Mouse (Mus musculus): ENCODE results near the gene Iqca. TPM values are rescaled to one million over a fixed set of nuclear protein-coding genes. Genes with fewer than 3 reads are reported as not detected.

Iqca gene
- total RNA-seq, 4 experiments from 2014 or later = not detected

- no peak for DNase-seq
These were observed 21.2 kb downstream of the Iqca start for GRCm38 (mm10) chr1:90131982-90132381.

GRCm38 (mm10) chr1:90124561-90124960, 28.6 kb downstream of the Iqca start:
- no peak for DNase-seq

GRCm38 (mm10) chr1:90120706-90121105, 32.5 kb downstream of the Iqca start:
- no peak for DNase-seq

- DNase-seq = no peak
These were observed 34.0 kb downstream of the Iqca start for GRCm38 (mm10) chr1:90119214-90119613.

GRCm38 (mm10) chr1:90117207-90117606, 36.0 kb downstream of the Iqca start:
- no peak for DNase-seq

- no peak for DNase-seq
These were observed 38.6 kb downstream of the Iqca start for GRCm38 (mm10) chr1:90114586-90114985.

- DNase-seq = no peak
These were observed 39.5 kb downstream of the Iqca start for GRCm38 (mm10) chr1:90113655-90114244.

GRCm38 (mm10) chr1:90112669-90113068, 40.5 kb downstream of the Iqca start:
- DNase-seq = no peak

- DNase-seq = no peak
These were observed 41.9 kb downstream of the Iqca start for GRCm38 (mm10) chr1:90111198-90111839.

GRCm38 (mm10) chr1:90103896-90104487, 49.2 kb downstream of the Iqca start:
- no peak for DNase-seq

GRCm38 (mm10) chr1:90100360-90101232, 52.6 kb downstream of the Iqca start:
- DNase-seq = no peak

- DNase-seq = no peak
These were observed 60.2 kb downstream of the Iqca start for GRCm38 (mm10) chr1:90092816-90093493.

- DNase-seq = no peak
These were observed 64.8 kb downstream of the Iqca start for GRCm38 (mm10) chr1:90088192-90088990.

- no peak for DNase-seq
These were observed 66.7 kb downstream of the Iqca start for GRCm38 (mm10) chr1:90086461-90086860.

- DNase-seq = no peak
These were observed 67.6 kb downstream of the Iqca start for GRCm38 (mm10) chr1:90085526-90086157.

- no peak for DNase-seq
These were observed 76.9 kb downstream of the Iqca start for GRCm38 (mm10) chr1:90076291-90076690.

GRCm38 (mm10) chr1:90074779-90075178, 78.4 kb downstream of the Iqca start:
- no peak for DNase-seq

- no peak for DNase-seq
These were observed 81.2 kb downstream of the Iqca start for GRCm38 (mm10) chr1:90071812-90072580.

GRCm38 (mm10) chr1:90060599-90060998, 92.6 kb downstream of the Iqca start:
- peak; percentile 14 for DNase-seq

- no peak for DNase-seq
These were observed 93.1 kb downstream of the Iqca start for GRCm38 (mm10) chr1:90060054-90060453.
